Mouse (Mus musculus) brain, adult 2 months (tissue): ENCODE results near the gene Trpc7.

Experiments used
- DNase-seq: peaks from one replicate; pipeline ENCODE4 v3.0.0; 2011; ENCODE audit warnings: low read depth, low spot score

Gene Trpc7

GRCm38 (mm10) chr13:56792844-56793243 lies 102.9 kb downstream of the Trpc7 start:
- DNase-seq: no peak

GRCm38 (mm10) chr13:56790683-56791082 lies 105.1 kb downstream of the Trpc7 start:
- peak; percentile 79 for DNase-seq

GRCm38 (mm10) chr13:56782621-56783020 lies 113.2 kb downstream of the Trpc7 start:
- DNase-seq: peak; percentile 88

- DNase-seq: peak; percentile 65
Observed at GRCm38 (mm10) chr13:56781697-56782096, 114.1 kb downstream of the Trpc7 start.

DNA sequence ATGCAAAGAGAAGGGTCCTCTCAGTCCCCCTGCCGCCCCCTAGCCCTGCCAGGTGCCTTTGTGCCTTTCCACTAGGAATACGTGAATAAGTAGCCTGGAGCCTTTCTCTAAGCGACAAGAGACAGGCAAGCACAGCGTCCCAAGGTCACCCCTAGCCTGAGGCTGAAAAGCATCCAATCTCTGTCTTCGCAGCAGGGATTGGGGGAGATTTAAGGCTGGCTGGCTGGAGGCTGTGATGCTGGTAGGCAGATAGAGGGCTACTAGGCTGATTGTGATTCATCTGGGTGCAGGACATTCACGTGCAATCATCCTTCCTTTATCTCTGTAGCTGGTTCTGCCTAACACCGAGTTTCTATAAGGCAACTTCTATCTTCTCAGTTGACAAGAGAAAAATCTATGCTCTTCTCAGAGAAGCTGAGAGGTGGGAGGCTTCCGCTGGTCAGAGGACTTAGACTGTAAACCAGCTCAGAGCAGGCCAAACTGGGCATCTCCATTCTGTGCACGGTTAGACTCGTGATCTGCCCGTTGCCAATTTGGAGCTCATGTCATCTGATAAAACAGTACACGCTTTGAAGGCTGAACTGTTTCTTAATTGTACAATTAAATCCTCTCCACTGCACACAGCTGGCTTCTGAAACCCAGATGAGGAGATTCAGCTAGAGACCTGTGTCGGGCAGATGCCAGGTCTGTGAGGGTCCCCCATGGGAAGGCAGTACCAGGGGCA lies 114.9 kb downstream of the Trpc7 start:
- peak; percentile 82 for DNase-seq

- peak; percentile 66 for DNase-seq
Observed at GRCm38 (mm10) chr13:56774304-56774703, 121.5 kb downstream of the Trpc7 start.

- DNase-seq: no peak
Observed at GRCm38 (mm10) chr13:56773262-56773870, 122.4 kb downstream of the Trpc7 start.

GRCm38 (mm10) chr13:56772592-56772991 lies 123.2 kb downstream of the Trpc7 start:
- peak; percentile 23 for DNase-seq

DNA sequence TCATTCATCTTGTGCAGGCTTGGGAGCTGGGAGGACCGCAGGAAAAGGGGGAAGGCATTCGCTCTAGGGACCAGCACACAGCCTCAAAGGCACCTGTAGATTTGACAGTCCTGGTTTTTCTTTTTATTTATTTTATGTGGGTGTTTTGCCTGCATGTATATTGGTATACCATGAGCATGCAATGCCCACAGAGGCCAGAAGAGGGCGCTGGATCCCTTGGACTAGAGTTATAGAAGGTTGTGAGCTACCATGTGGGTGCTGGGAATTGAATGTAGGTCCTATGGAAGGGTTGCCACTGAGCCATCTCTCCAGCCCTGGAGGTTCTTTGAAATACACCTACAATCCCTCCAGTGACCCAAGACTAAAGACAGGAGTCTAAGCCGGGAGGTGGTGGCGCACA lies 125.0 kb downstream of the Trpc7 start:
- DNase-seq: no peak

DNA sequence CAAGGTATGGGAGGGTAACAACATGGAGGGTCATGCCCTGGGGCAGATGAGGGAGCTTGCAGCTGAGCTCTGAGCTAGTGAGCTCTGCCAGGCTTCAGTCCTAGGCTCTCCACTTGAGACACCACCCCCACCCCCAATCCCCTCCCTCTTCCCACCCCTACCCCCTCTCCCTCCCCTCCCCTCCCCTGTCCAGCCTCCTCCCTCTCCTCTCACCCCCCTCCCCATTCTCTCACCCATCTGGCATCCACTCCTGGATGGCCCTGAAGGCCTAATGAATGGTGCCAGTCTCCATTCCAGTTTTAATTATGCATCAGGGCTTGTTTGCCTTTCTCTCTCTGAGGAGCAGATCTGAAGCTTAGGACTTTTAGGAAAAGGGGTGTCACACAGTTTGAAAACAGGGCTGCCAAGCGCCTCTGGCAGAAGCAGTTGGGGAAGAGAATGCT lies 125.6 kb downstream of the Trpc7 start:
- DNase-seq: peak; percentile 84

DNA sequence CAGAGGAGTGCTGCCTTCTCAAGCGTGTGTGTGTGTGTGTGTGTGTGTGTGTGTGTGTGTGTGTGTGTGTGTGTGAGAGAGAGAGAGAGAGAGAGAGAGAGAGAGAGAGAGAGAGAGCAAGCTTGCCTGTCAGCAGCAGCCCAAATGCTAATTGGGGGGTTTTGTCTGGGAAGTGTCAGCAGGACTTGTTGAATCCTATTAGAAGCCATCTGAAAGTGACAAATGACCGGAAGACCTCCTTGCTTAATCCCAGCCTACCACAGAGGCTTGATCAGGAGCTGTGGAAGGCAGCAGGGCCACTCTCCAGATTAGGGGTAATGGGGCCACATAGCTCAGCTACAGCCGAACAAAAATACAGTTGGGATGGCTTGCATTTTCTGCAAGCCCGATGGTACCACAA lies 126.4 kb downstream of the Trpc7 start:
- DNase-seq: no peak

GRCm38 (mm10) chr13:56766211-56766610 lies 129.6 kb downstream of the Trpc7 start:
- DNase-seq: peak; percentile 61

- DNase-seq: no peak
Observed at GRCm38 (mm10) chr13:56765284-56766032, 130.3 kb downstream of the Trpc7 start.

DNA sequence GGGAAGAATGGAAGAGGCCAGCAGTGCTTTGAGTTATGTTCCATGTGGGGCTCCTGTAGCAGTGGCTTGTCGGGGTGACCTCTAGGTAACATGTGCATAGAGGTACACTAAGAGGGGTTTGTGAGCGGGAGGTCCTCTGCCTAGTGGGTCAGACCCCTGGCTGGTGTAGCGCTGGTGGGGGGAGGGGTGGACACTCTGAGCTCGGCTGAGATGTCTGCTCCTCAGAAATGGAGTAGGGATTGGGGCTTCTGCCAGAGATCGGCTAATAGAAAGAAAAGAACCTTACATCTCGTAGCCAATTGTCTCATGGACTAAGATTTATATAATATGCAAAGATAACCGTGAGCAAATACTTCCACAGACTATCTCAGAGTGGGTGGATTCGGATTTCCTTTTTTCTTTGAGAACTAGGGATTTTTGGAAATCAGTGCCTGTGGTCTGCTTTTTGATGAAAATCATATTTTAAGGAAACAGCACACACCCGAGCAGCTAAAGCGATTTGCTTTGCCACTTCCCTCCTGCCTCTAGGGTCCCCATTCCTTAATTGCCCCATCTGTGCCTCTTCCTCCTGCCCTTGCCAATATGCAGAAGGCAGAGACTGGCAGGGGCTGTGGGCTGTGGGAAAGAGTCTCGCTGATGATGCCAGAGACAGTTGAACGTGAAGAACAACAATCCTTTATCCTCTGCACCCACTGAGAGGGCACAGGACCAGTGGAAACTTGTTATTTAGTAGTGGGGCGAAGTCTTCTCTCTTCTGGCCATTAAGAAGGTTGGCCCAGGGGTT lies 133.2 kb downstream of the Trpc7 start:
- peak; percentile 6 for DNase-seq

- peak; percentile 89 for DNase-seq
Observed at GRCm38 (mm10) chr13:56758492-56758891, 137.3 kb downstream of the Trpc7 start.

GRCm38 (mm10) chr13:56757201-56757600 lies 138.6 kb downstream of the Trpc7 start:
- DNase-seq: no peak

DNA sequence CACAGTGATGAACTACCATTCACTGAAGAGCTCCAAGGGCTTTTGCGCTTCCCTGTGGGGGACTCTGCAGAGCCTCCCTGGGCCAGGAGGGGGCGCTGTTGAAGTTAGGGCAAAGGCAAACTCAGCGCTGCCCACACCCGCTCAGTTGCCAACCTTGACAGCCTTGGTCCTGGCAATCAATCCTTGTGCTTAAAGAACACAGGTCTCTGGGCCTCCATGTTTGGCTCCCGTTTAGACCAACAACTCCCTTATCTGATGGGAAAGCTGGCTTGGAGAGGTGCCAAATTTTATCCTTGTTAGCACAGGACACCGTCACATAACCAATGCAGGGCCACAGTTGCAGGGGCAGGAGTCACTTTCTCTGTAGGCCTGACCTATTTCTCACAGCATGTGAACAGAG lies 139.9 kb downstream of the Trpc7 start:
- no peak for DNase-seq

- DNase-seq: peak; percentile 68
Observed at GRCm38 (mm10) chr13:56753192-56753951, 142.4 kb downstream of the Trpc7 start, which contains the start of gene Gm45623. Gene Gm45623, minus strand, starts transcription at chr13:56753827.

DNA sequence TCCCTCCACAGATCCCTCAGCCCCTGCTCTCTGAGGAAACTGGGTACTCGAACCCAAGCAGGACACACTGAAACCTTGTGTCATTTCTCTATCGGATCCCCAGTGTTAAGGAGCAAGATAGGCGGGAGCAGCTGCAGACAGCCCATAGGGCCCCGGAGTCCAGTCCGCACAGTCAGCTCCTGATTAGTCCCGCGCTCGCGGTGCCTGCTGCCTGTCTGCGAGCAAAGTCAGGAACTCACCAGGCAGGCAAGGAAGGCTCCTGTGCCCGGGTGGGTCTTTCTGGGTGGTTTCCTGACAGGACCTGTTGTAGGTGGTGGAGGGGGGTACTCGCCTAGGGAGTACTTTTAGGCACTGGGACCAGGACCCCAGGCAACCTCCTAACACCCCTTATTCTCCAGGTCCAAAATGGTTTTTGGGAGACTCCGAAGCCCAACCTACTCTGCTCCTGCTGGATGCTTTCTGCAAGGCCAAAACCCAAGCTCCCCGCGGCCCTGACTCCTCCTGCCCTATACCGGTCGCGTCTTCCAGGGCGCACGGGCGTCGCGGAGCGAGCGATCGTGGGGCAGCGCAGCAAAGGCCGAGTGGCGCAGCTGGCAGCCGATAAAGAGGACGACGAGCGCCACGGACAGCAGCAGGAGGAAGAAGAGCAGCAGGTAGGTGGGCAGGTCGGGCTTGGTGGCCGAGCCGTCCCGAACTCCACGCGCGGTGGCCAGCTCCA lies 143.2 kb downstream of the Trpc7 start:
- DNase-seq: peak; percentile 23

DNA sequence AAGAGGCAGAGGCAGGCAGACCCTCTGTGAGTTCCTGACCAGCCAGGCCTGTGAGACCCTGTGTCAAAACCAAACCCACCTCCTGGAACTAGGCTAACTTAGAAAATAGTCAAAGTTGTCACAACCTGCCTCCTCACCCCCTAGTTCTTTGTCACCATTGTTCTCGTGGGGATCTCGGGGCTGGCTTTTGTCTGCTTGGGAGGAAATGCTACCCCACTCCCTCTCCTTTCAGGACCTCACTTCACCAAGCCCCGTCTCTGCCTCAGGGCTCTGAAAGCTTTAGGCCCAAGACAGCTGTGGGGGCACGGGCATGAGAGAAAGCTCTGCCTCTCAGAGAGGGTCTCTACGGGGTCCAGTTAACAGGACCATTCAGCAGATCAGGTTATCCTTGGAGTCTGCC lies 144.0 kb downstream of the Trpc7 start:
- DNase-seq: no peak
